Mouse (Mus musculus): ENCODE measurements around the gene Sec23b. TPM values are rescaled to one million over a fixed set of nuclear protein-coding genes. Genes with fewer than 3 reads are reported as not detected.
A peak's percentile ranks its signal among the peaks of the same experiment; 100 is the strongest.

The Sec23b gene
- total and polyA plus RNA-seq, 2 experiments from 2014 or later: 61.5 to 85.9 TPM

GRCm38 (mm10) chr2:144599831-144600687 is 44.0 kb downstream of the Sec23b start, which contains the start of gene Dtd1:
TSS of gene Dtd1 (plus strand) at chr2:144599897.
- peak within 1 kb of the TSS; percentile 82 for H3K9ac ChIP-seq (replicated peaks; ENCODE audit: low read length)
- H3K4me2 ChIP-seq (ENCODE audit: low read depth, low read length): peak within 1 kb of the TSS; percentile 79
- no peaks in the 10 kb centered on the region; the same call in 1 of the 2 replicates for H3K36me3 ChIP-seq (ENCODE audit: insufficient read depth, low read length)
- H3K27ac ChIP-seq: peak within 1 kb of the TSS; percentile 88
- no peaks in the 10 kb centered on the region for H3K4me1 ChIP-seq (ENCODE audit: insufficient read depth, low read length)
- H3K4me3 ChIP-seq (ENCODE audit: low read length): peak within 1 kb of the TSS; percentile 67
- TF ChIP-seq CTCF (IDR thresholded peaks at IDR 0.05; ENCODE audit: low read depth): peak; percentile 90
- 1% methylated on average over 48 of the region's 50 CpGs for WGBS
- no peaks in the 10 kb centered on the region for H3K27me3 ChIP-seq (ENCODE audit: insufficient read depth, low read length)
- H3K9me3 ChIP-seq (ENCODE audit: low read length): no peaks in the 10 kb centered on the region
- DNase-seq (ENCODE audit: low spot score) (peak; percentile 91), ATAC-seq (peak; percentile 94)

DNA sequence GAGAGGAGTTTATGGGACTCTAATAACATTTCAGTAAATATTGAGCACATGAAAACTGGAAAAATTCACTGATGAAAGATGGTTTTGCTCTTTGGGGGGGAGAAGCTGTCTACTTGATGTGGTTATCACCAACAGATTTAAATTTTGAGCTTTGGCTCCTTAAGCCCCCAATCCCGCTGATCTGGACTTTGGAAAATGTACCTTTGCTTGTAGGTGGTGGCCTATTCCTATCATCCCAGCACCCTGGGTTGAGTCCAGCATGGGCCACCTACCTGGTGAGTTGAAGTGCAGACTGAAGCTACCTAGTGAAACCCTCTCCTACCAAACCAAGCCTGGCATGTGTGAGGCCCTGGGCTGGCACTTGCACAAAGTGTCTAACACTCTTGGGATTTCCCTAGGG is 45.5 kb downstream of the Sec23b start:
- TF ChIP-seq CTCF (IDR thresholded peaks at IDR 0.05; ENCODE audit: low read depth): no peak
- no peak overlapping the region for H3K9ac ChIP-seq (replicated peaks; ENCODE audit: low read length)
- H3K4me2 ChIP-seq (ENCODE audit: low read depth, low read length): no peak overlapping the region
- ATAC-seq (no peak), DNase-seq (ENCODE audit: low spot score) (no peak)
- no peak overlapping the region for H3K27ac ChIP-seq
- H3K4me3 ChIP-seq (ENCODE audit: low read length): no peak overlapping the region
- peaks cover under 1% of the 10 kb centered on the region; the same call in 1 of the 2 replicates for H3K36me3 ChIP-seq (ENCODE audit: insufficient read depth, low read length)
- H3K4me1 ChIP-seq (ENCODE audit: insufficient read depth, low read length): no peaks in the 10 kb centered on the region
- no peaks in the 10 kb centered on the region for H3K27me3 ChIP-seq (ENCODE audit: insufficient read depth, low read length)
- 93% methylated on average over 1 of the region's 1 CpGs for WGBS
- H3K9me3 ChIP-seq (ENCODE audit: low read length): no peaks in the 10 kb centered on the region

DNA sequence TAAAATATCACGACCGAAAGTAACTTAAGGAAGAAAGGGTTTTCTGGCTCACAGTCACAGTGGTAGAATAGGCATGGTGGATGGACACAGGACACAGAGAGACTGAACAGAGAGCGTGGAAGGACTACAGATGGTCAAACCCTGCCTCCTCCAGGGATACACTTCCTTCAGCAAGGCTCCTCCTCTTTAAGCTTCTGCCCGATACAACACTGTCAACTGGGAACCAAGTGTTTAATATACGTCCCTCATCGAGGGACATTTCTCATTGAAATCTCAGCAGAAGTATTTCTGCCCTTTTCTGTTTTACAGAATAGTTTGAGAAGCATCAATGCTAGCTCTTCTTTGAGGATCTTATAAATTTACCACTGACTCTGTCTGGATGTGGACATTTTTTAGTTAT is 57.9 kb downstream of the Sec23b start:
- DNase-seq (ENCODE audit: low spot score) (no peak), ATAC-seq (no peak)
- Histone ChIP-seq H3K36me3 (ENCODE audit: insufficient read depth, low read length) (0 out of 2 replicates have a peak, but pooled peaks cover 2% of the 10 kb centered on the region), H3K9me3 (ENCODE audit: low read length) (no peaks in the 10 kb centered on the region), H3K27me3 (ENCODE audit: insufficient read depth, low read length) (no peaks in the 10 kb centered on the region), H3K9ac (replicated peaks; ENCODE audit: low read length) (no peak overlapping the region), H3K4me2 (ENCODE audit: low read depth, low read length) (no peak overlapping the region), H3K4me1 (ENCODE audit: insufficient read depth, low read length) (no peaks in the 10 kb centered on the region), H3K27ac (no peak overlapping the region), H3K4me3 (ENCODE audit: low read length) (no peak overlapping the region)
- 93% methylated on average over 6 of the region's 6 CpGs for WGBS
- no peak for TF ChIP-seq CTCF (IDR thresholded peaks at IDR 0.05; ENCODE audit: low read depth)

DNA sequence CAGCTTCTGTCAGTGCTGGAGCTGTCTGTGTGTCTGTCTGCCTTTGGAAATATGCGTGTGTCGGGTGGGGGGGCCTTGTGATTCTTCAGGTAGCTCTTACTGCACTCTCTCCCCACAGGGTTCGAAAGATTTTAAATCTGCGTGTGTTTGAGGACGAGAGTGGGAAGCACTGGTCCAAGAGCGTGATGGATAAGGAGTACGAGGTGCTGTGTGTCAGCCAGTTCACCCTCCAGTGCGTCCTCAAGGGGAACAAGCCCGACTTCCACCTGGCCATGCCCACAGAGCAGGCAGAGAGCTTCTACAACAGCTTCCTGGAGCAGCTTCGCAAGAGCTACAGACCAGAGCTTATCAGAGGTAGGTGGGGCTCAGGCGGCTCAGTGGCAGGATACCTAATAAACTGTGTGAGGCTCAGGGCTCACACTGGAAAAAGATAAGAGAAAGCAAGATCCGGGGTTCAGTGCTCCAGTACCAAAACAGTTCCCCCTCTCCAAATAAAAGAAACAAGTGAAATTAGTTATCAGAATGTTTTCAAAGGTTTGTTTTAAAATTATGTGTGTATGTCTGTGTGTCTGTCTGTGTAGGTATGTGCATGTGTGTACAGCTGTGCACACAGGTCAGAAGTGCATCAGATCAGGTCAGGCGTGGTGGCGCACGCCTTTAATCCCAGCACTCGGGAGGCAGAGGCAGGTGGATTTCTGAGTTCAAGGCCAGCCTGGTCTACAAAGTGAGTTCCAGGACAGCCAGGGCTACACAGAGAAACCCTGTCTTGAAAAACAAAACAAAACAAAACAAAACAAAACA is 61.2 kb downstream of the Sec23b start:
- no peak for TF ChIP-seq CTCF (IDR thresholded peaks at IDR 0.05; ENCODE audit: low read depth)
- H3K4me2 ChIP-seq (ENCODE audit: low read depth, low read length): no peak overlapping the region
- no peak for ATAC-seq
- 0 out of 2 replicates have a peak, but pooled peaks cover 2% of the 10 kb centered on the region for H3K36me3 ChIP-seq (ENCODE audit: insufficient read depth, low read length)
- H3K4me1 ChIP-seq (ENCODE audit: insufficient read depth, low read length): no peaks in the 10 kb centered on the region
- 94% methylated on average over 16 of the region's 16 CpGs for WGBS
- no peaks in the 10 kb centered on the region for H3K27me3 ChIP-seq (ENCODE audit: insufficient read depth, low read length)
- no peak overlapping the region for H3K27ac ChIP-seq
- no peaks in the 10 kb centered on the region for H3K9me3 ChIP-seq (ENCODE audit: low read length)
- no peak overlapping the region for H3K4me3 ChIP-seq (ENCODE audit: low read length)
- H3K9ac ChIP-seq (replicated peaks; ENCODE audit: low read length): no peak overlapping the region
- no peak for DNase-seq (ENCODE audit: low spot score)

DNA sequence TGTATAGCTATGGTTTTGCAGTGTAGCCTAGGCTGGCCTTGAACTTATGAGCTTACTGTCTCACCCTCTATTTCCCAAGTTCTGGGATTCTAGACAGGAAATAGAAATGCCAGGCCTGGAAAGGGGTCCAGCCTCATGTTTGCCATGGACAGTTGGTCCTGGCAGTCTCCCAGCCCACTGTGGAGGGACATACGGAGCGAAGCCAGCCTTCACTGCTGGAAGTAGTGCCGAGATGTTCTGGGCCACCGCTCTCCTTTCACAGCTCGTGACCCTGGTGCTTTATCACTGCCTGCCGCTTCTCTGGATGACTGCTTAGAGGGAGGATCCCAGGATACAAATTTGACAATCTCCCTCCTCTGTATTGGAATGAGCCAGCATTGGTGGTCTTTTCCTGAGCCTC is 65.5 kb downstream of the Sec23b start:
- Histone ChIP-seq H3K4me2 (ENCODE audit: low read depth, low read length) (no peak overlapping the region), H3K36me3 (ENCODE audit: insufficient read depth, low read length) (0 out of 2 replicates have a peak, but pooled peaks cover 2% of the 10 kb centered on the region), H3K9ac (replicated peaks; ENCODE audit: low read length) (no peak overlapping the region), H3K27me3 (ENCODE audit: insufficient read depth, low read length) (no peaks in the 10 kb centered on the region), H3K9me3 (ENCODE audit: low read length) (no peaks in the 10 kb centered on the region), H3K4me3 (ENCODE audit: low read length) (no peak overlapping the region), H3K4me1 (ENCODE audit: insufficient read depth, low read length) (no peaks in the 10 kb centered on the region), H3K27ac (no peak overlapping the region)
- TF ChIP-seq CTCF (IDR thresholded peaks at IDR 0.05; ENCODE audit: low read depth): no peak
- 19% methylated on average over 6 of the region's 6 CpGs for WGBS
- DNase-seq (ENCODE audit: low spot score): peak; percentile 23
- ATAC-seq: no peak

GRCm38 (mm10) chr2:144633551-144633950 is 77.5 kb downstream of the Sec23b start:
- DNase-seq (ENCODE audit: low spot score): no peak
- no peak for TF ChIP-seq CTCF (IDR thresholded peaks at IDR 0.05; ENCODE audit: low read depth)
- Histone ChIP-seq H3K9ac (replicated peaks; ENCODE audit: low read length) (no peak overlapping the region), H3K4me1 (ENCODE audit: insufficient read depth, low read length) (no peaks in the 10 kb centered on the region), H3K9me3 (ENCODE audit: low read length) (no peaks in the 10 kb centered on the region), H3K36me3 (ENCODE audit: insufficient read depth, low read length) (no peaks in the 10 kb centered on the region), H3K4me2 (ENCODE audit: low read depth, low read length) (no peak overlapping the region), H3K4me3 (ENCODE audit: low read length) (no peak overlapping the region), H3K27ac (no peak overlapping the region), H3K27me3 (ENCODE audit: insufficient read depth, low read length) (no peaks in the 10 kb centered on the region)
- WGBS: 74% methylated on average over 2 of the region's 2 CpGs
- no peak for ATAC-seq

All from hindbrain, postnatal 0 days (tissue).